Mouse (Mus musculus) heart, embryonic 16.5 days (tissue): ENCODE measurements around the gene Hoxa3. TPM values are rescaled to one million over a fixed set of nuclear protein-coding genes. Genes with fewer than 3 reads are reported as not detected.

Experiments used
- ATAC-seq: fragments of 200-750 bp; cut with Nextera tagmentation; replicated peaks from 2 replicates; pipeline ENCODE4 v1.8.0; 2017; ENCODE audit warnings: moderate number of reproducible peaks; ENCODE audit not compliant: insufficient read depth, low FRiP score; ENCODE audit errors: extremely low read depth
- H3K27ac ChIP-seq: fragments of 300-500 bp; sonication (generic); 2 replicates; pipeline ENCODE4 v1.5.1; 2014; ENCODE audit warnings: mild to moderate bottlenecking, low read length, control low read depth, moderate library complexity
- H3K27me3 ChIP-seq: fragments of 300-500 bp; sonication (generic); 2 replicates; pipeline ENCODE4 v1.6.1; 2014; ENCODE audit warnings: low read length, mixed read lengths; ENCODE audit not compliant: control insufficient read depth, insufficient read depth
- H3K36me3 ChIP-seq: fragments of 300-500 bp; sonication (generic); 2 replicates; pipeline ENCODE4 v1.6.1; 2014; ENCODE audit not compliant: control insufficient read depth, insufficient read depth
- H3K4me1 ChIP-seq: fragments of 300-500 bp; sonication (generic); 2 replicates; pipeline ENCODE4 v1.6.1; 2014; ENCODE audit warnings: low read length, mixed read lengths; ENCODE audit not compliant: control insufficient read depth, insufficient read depth
- H3K4me2 ChIP-seq: fragments of 300-500 bp; sonication (generic); 2 replicates; pipeline ENCODE4 v1.6.1; 2014; ENCODE audit warnings: low read depth, mild to moderate bottlenecking, control low read depth, low read length
- H3K4me3 ChIP-seq: fragments of 300-500 bp; sonication (generic); 2 replicates; pipeline ENCODE4 v1.5.1; 2014; ENCODE audit warnings: mild to moderate bottlenecking, control low read depth, low read length
- H3K9ac ChIP-seq: fragments of 300-500 bp; sonication (generic); 2 replicates; pipeline ENCODE4 v1.6.1; 2014; ENCODE audit warnings: low read length, control low read depth
- H3K9me3 ChIP-seq: fragments of 300-500 bp; sonication (generic); replicated peaks from 2 replicates; pipeline ENCODE4 v1.6.1; 2016; ENCODE audit warnings: low read length; ENCODE audit not compliant: control insufficient read depth
- whole genome bisulfite sequencing: fragments of 180-500 bp; shearing (Covaris S2); extraction: QIAGEN DNeasy Blood & Tissue Kit; methylation state at CpG from one replicate; pipeline ENCODE4 v1.1.7; 2014; 5-methylcytosine and 5-hydroxymethylcytosine counted together
- polyA plus RNA-seq: library from polyadenylated mRNA; unstranded; fragments of >200 nt; fragmentation: Nextera tagmentation; extraction: Ambion mirVana; gene quantifications from 2 replicates; pipeline ENCODE4 v1.2.1, GENCODE M21; 2015

The Hoxa3 gene
- polyA plus RNA-seq, 1 experiment from 2014 or later, result 0.89 TPM

GRCm38 (mm10) chr6:52253511-52254500 lies 40.7 kb upstream of the Hoxa3 start:
- Histone ChIP-seq H3K27me3 (peaks cover 80% of the 10 kb centered on the region), H3K9me3 (no peaks in the 10 kb centered on the region), H3K36me3 (no peaks in the 10 kb centered on the region), H3K9ac (no peak overlapping the region), H3K4me1 (no peaks in the 10 kb centered on the region), H3K27ac (no peak overlapping the region), H3K4me3 (no peak overlapping the region), H3K4me2 (no peak overlapping the region)
- WGBS, result 2% methylated on average over 59 of the region's 59 CpGs
- no peak for ATAC-seq

- Histone ChIP-seq H3K9ac (no peak overlapping the region), H3K27me3 (peaks cover 84% of the 10 kb centered on the region), H3K36me3 (no peaks in the 10 kb centered on the region), H3K4me3 (no peak overlapping the region), H3K9me3 (no peaks in the 10 kb centered on the region), H3K4me2 (no peak overlapping the region), H3K4me1 (no peaks in the 10 kb centered on the region), H3K27ac (no peak overlapping the region)
- no peak for ATAC-seq
- WGBS, result 2% methylated on average over 35 of the region's 35 CpGs
Measured at GRCm38 (mm10) chr6:52252775-52253376, 39.7 kb upstream of the Hoxa3 start.

GRCm38 (mm10) chr6:52252016-52252774 lies 39.1 kb upstream of the Hoxa3 start:
- ATAC-seq, result no peak
- no peaks in the 10 kb centered on the region for H3K36me3 ChIP-seq
- no peaks in the 10 kb centered on the region for H3K4me1 ChIP-seq
- no peak overlapping the region for H3K27ac ChIP-seq
- H3K4me2 ChIP-seq, result no peak overlapping the region
- no peak overlapping the region for H3K9ac ChIP-seq
- H3K9me3 ChIP-seq, result no peaks in the 10 kb centered on the region
- peaks cover 85% of the 10 kb centered on the region for H3K27me3 ChIP-seq
- H3K4me3 ChIP-seq, result no peak overlapping the region
- 5% methylated on average over 24 of the region's 24 CpGs for WGBS

- Histone ChIP-seq H3K4me3 (no peak overlapping the region), H3K36me3 (no peaks in the 10 kb centered on the region), H3K4me1 (no peaks in the 10 kb centered on the region), H3K9me3 (no peaks in the 10 kb centered on the region), H3K27me3 (peaks cover 87% of the 10 kb centered on the region), H3K27ac (no peak overlapping the region), H3K4me2 (no peak overlapping the region), H3K9ac (no peak overlapping the region)
- no peak for ATAC-seq
- 10% methylated on average over 7 of the region's 7 CpGs for WGBS
Measured at GRCm38 (mm10) chr6:52251177-52251879, 38.2 kb upstream of the Hoxa3 start.

GRCm38 (mm10) chr6:52249826-52250225 lies 36.7 kb upstream of the Hoxa3 start:
- H3K27me3 ChIP-seq, result peaks cover 89% of the 10 kb centered on the region
- H3K4me3 ChIP-seq, result no peak overlapping the region
- H3K4me2 ChIP-seq, result no peak overlapping the region
- no peak overlapping the region for H3K9ac ChIP-seq
- 5% methylated on average over 4 of the region's 4 CpGs for WGBS
- no peak overlapping the region for H3K27ac ChIP-seq
- H3K9me3 ChIP-seq, result no peaks in the 10 kb centered on the region
- no peaks in the 10 kb centered on the region for H3K36me3 ChIP-seq
- H3K4me1 ChIP-seq, result 0 out of 2 replicates have a peak, but pooled peaks cover 3% of the 10 kb centered on the region
- no peak for ATAC-seq

GRCm38 (mm10) chr6:52249415-52249738 lies 36.2 kb upstream of the Hoxa3 start:
- Histone ChIP-seq H3K27ac (no peak overlapping the region), H3K9me3 (no peaks in the 10 kb centered on the region), H3K4me2 (no peak overlapping the region), H3K9ac (no peak overlapping the region), H3K4me3 (no peak overlapping the region), H3K36me3 (no peaks in the 10 kb centered on the region), H3K4me1 (0 out of 2 replicates have a peak, but pooled peaks cover 3% of the 10 kb centered on the region), H3K27me3 (peaks cover 93% of the 10 kb centered on the region)
- ATAC-seq, result no peak
- WGBS, result under 1% methylated on average over 16 of the region's 16 CpGs

- Histone ChIP-seq H3K4me3 (no peak overlapping the region), H3K27ac (no peak overlapping the region), H3K9me3 (no peaks in the 10 kb centered on the region), H3K9ac (no peak overlapping the region), H3K4me1 (0 out of 2 replicates have a peak, but pooled peaks cover 3% of the 10 kb centered on the region), H3K27me3 (peaks cover 93% of the 10 kb centered on the region), H3K4me2 (no peak overlapping the region), H3K36me3 (no peaks in the 10 kb centered on the region)
- WGBS, result 1% methylated on average over 27 of the region's 27 CpGs
- ATAC-seq, result no peak
Measured at GRCm38 (mm10) chr6:52248638-52249414, 35.7 kb upstream of the Hoxa3 start.
